Mouse (Mus musculus): ENCODE measurements around the gene Iyd.

DNA sequence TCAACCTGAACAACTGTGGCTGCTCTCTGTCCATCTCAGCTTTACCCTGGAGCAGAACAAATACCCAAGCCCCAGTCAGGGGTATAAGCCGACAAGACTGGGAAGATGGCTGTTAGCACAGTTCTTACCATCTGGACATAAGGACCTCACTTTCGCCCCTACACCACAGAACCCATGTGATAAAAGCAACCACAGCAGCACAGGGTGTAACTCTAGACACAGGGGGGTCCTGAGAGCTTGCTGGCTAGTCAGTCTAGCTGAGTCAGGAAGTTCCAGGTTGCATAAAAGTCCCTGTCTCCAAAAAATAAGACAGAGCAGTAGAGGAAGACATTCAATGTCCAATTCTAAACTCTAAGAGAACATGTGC lies 31.8 kb upstream of the Iyd start:
- TF ChIP-seq POLR2A (IDR thresholded peaks at IDR 0.05; ENCODE audit: insufficient read length, low read depth) = no peak
- no peak for TF ChIP-seq USF1 (IDR thresholded peaks at IDR 0.05; ENCODE audit: low read depth)
- TF ChIP-seq TCF12 (IDR thresholded peaks at IDR 0.05; ENCODE audit: insufficient read depth, poor library complexity, severe bottlenecking) = no peak
- no peak for TF ChIP-seq MAX (IDR thresholded peaks at IDR 0.05; ENCODE audit: low read depth)
- no peak for TF ChIP-seq E2F4 (IDR thresholded peaks at IDR 0.05; ENCODE audit: insufficient read depth)
- TF ChIP-seq MYOG (IDR thresholded peaks at IDR 0.05; ENCODE audit: control insufficient read depth in 1 of 3, insufficient read depth in 1 of 3, insufficient read length in 2 of 3, low read depth in 2 of 3) = no peak

All from myocyte (in vitro differentiated cells).